Mouse (Mus musculus) kidney, embryonic 14.5 days (tissue): ENCODE results near the gene Hspa5. TPM values are rescaled to one million over a fixed set of nuclear protein-coding genes. Genes with fewer than 3 reads are reported as not detected.
"Not testable (repeated sequence)": the region's sequence is repeated elsewhere in the genome, so short reads cannot be mapped to it uniquely, and the experiment has no call there.

ENCODE experiments used
- ATAC-seq: fragments of 200-750 bp; cut with Nextera tagmentation; 2 replicates; pipeline ENCODE4 v1.8.0; 2017; ENCODE audit warnings: moderate number of reproducible peaks, mild to moderate bottlenecking, moderate TSS enrichment, moderate library complexity; ENCODE audit not compliant: low FRiP score, low TSS enrichment
- H3K27ac ChIP-seq: fragments of 300-500 bp; sonication (generic); 2 replicates; pipeline ENCODE4 v1.5.1; 2014; ENCODE audit warnings: low read depth, mild to moderate bottlenecking, low read length, moderate library complexity, mixed read lengths
- H3K27me3 ChIP-seq: fragments of 300-500 bp; sonication (generic); 2 replicates; pipeline ENCODE4 v1.6.1; 2014; ENCODE audit warnings: mild to moderate bottlenecking, low read length; ENCODE audit not compliant: control insufficient read depth, insufficient read depth
- H3K36me3 ChIP-seq: fragments of 300-500 bp; sonication (generic); 2 replicates; pipeline ENCODE4 v1.6.1; 2014; ENCODE audit warnings: low read length, mixed read lengths; ENCODE audit not compliant: control insufficient read depth, insufficient read depth
- H3K4me1 ChIP-seq: fragments of 300-500 bp; sonication (generic); 2 replicates; pipeline ENCODE4 v1.6.1; 2014; ENCODE audit warnings: low read length, mixed read lengths; ENCODE audit not compliant: control insufficient read depth, insufficient read depth
- H3K4me2 ChIP-seq: fragments of 300-500 bp; sonication (generic); replicated peaks from 2 replicates; pipeline ENCODE4 v1.6.1; 2014; ENCODE audit warnings: low read depth, mild to moderate bottlenecking, low read length
- H3K4me3 ChIP-seq: fragments of 300-500 bp; sonication (generic); 2 replicates; pipeline ENCODE4 v1.5.1; 2014; ENCODE audit warnings: mild to moderate bottlenecking, low read length
- H3K9ac ChIP-seq: fragments of 300-500 bp; sonication (generic); 2 replicates; pipeline ENCODE4 v1.6.1; 2014; ENCODE audit warnings: low read depth, mild to moderate bottlenecking, low read length, moderate library complexity
- H3K9me3 ChIP-seq: fragments of 300-500 bp; sonication (generic); 2 replicates; pipeline ENCODE4 v1.6.1; 2016; ENCODE audit warnings: low read length; ENCODE audit not compliant: control insufficient read depth
- WGBS: fragments of 180-500 bp; shearing (Covaris S2); extraction: QIAGEN DNeasy Blood & Tissue Kit; methylation state at CpG from one replicate; pipeline ENCODE4 v1.1.7; 2014; 5-methylcytosine and 5-hydroxymethylcytosine counted together
- polyA plus RNA-seq: library from polyadenylated mRNA; unstranded; fragments of >200 nt; fragmentation: Nextera tagmentation; extraction: Ambion mirVana; gene quantifications from 2 replicates; pipeline ENCODE4 v1.2.1, GENCODE M21; 2014

Gene Hspa5
- polyA plus RNA-seq, 1 experiment from 2014 or later: 971 TPM

DNA sequence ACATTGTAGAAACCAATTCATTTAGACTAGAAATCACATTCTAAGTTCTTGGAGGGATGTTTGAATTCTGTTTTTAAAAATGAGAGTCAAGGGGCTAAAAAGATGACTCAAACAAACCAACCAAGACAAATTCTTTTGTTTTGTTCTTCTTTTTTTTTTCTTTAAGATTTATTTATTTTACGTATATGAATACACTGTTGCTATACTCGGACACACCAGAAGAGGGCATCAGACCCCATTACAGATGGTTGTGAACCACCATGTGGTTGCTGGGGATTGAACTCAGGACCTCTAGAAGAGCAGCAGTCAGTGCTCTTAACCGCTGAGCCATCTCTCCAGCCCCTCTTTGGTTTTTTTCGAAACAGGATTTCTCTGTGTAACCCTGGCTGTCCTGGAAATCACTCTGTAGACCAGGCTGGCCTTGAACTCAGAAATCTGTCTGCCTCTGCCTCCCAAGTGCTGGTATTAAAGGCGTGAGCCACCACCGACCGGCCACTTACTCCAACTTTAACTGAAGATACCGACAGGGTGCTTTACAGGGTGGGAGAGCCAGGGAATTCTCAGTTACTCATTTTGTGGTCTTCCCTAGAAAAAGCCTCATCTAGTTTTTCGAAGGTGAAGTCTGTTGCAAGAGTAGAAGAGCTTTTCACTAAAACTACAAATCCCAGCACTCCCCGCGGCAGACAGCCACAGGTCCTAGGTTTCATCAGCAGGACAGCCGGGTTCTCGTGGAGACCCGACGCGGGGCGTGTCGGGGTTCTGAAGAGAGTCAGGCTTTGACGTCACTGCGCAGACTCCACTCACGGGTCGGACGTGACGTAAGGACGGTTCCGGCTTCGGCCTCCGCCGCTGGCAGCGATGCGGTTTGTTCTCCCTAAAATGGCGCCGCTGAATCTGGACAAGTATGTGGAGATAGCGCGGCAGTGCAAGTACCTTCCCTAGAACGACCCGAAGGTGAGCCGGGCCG is 30.0 kb downstream of the Hspa5 start:
- Histone ChIP-seq H3K36me3 (peaks cover 20% of the 10 kb centered on the region), H3K9ac (peak overlapping the region; percentile 73), H3K27me3 (no peaks in the 10 kb centered on the region), H3K4me3 (peak overlapping the region; percentile 65), H3K4me1 (peaks cover 13% of the 10 kb centered on the region; the same call in 1 of the 2 replicates), H3K4me2 (peak overlapping the region; percentile 23), H3K9me3 (no peaks in the 10 kb centered on the region), H3K27ac (peak overlapping the region; percentile 78; the same call in 1 of the 2 replicates)
- 5% methylated on average over 39 of the region's 39 CpGs for WGBS
- peak; percentile 95 for ATAC-seq

DNA sequence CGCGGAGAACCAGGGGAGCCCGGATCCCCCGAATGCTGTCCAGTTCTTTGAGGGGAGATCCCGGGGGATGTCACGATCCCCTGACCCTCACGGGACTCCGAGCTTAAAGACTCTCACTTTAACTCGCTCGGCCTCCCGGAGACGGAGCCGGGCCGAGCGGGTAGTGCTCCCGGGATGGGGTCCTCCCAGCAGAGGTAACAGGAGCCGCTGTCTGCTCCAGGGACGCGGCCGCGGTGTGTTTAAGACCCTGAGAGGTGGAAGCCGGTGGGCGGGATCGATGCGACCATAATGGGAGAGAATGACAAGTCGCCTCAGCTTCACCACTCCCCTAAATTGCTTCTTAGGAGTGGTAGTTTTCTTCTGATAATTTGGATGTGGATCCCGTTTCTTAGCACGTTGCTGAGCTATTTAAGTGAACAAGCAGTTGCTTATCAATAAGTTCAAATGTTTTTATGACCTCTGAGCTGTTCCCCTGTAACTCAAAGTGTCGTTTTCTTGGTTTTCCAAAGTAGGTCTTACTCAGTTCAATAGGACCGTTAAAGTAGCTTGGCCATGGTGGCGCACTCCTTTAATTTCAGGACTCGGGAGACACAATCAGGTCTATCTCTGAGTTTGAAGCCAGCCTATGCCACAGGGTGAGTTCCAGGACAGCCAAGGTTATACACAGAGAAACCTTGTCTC is 30.9 kb downstream of the Hspa5 start:
- Histone ChIP-seq H3K4me2 (peak overlapping the region; percentile 61), H3K4me1 (peaks cover 13% of the 10 kb centered on the region; the same call in 1 of the 2 replicates), H3K4me3 (peak overlapping the region; percentile 65), H3K27ac (peak overlapping the region; percentile 78; the same call in 1 of the 2 replicates), H3K36me3 (peaks cover 25% of the 10 kb centered on the region), H3K9ac (peak overlapping the region; percentile 73)
- ATAC-seq: peak; percentile 70
- H3K9me3 ChIP-seq, H3K27me3 ChIP-seq: not testable (repeated sequence)
- WGBS: under 1% methylated on average over 17 of the region's 32 CpGs

DNA sequence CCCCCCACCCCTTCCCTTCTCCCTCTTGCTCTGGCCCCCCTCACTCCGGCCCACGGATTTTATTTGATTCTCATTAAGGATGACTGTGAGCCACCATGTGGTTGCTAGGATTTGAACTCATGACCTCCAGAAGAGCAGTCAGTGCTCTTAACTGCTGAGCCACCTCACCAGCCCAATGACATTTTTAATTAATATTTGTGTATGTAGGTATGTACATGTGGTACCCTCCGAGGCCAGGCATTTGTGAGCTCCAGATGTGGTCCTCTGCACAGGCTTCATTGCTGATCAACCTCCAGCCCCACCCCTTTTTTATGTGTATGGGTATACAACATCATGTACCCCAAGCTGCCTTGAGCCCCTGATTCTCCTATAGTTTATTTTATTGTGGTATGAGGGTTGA is 32.0 kb downstream of the Hspa5 start:
- Histone ChIP-seq H3K9me3 (no peaks in the 10 kb centered on the region), H3K36me3 (peaks cover 32% of the 10 kb centered on the region), H3K4me1 (peaks cover 13% of the 10 kb centered on the region; the same call in 1 of the 2 replicates), H3K9ac (no peak overlapping the region), H3K4me3 (no peak overlapping the region; the same call in 1 of the 2 replicates), H3K4me2 (peak overlapping the region; percentile 61), H3K27me3 (no peaks in the 10 kb centered on the region), H3K27ac (no peak overlapping the region)
- no peak for ATAC-seq
- 76% methylated on average over 3 of the region's 3 CpGs for WGBS

DNA sequence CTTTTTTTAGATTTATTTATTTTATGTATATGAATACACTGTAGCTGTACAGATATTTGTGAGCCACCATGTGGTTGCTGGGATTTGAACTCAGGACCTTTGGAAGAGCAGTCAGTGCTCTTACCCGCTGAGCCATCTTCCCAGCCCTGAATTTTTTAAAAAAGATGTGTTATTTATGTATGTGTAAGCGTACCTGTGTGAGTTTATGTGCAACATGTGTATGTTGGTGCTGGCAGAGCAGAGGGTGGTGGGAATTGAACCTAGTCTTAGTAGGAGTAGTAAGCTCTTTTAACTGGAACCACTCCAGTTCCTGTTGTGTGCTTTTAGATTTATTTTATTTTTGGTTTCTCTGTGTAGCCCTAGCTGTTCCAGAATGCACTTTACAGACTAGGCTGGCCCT is 32.4 kb downstream of the Hspa5 start:
- Histone ChIP-seq H3K4me3 (no peak overlapping the region), H3K9me3 (no peaks in the 10 kb centered on the region), H3K27me3 (no peaks in the 10 kb centered on the region), H3K4me1 (peaks cover 9% of the 10 kb centered on the region; the same call in 1 of the 2 replicates), H3K36me3 (peaks cover 36% of the 10 kb centered on the region), H3K9ac (peak overlapping the region; percentile 28; the same call in 1 of the 2 replicates), H3K27ac (no peak overlapping the region), H3K4me2 (no peak overlapping the region; the same call in 1 of the 2 replicates)
- WGBS: 96% methylated on average over 2 of the region's 2 CpGs
- no peak for ATAC-seq

DNA sequence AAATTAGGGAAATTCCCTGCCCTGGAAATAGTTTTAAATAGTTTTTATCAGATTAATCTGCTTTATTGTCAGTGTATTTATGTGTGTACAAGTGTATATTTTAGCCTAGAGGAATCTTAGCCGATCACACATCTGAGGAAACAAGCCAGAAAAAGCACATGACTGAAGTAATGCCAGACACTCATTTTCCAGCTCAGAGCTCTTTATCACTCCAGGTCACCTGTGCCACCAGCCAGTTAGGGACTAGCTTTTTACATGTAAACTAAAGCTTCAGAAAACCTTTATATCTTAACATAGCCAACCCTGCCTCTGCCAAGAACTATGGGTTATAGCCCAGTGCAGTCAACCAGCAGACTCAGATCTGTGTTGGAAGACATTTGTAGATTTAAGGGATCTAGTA is 33.0 kb downstream of the Hspa5 start:
- H3K27me3 ChIP-seq: no peaks in the 10 kb centered on the region
- H3K36me3 ChIP-seq: peaks cover 39% of the 10 kb centered on the region
- 80% methylated on average over 1 of the region's 1 CpGs for WGBS
- no peak for ATAC-seq
- H3K4me3 ChIP-seq: no peak overlapping the region
- H3K9ac ChIP-seq: no peak overlapping the region
- no peak overlapping the region for H3K4me2 ChIP-seq
- no peaks in the 10 kb centered on the region for H3K9me3 ChIP-seq
- no peak overlapping the region for H3K27ac ChIP-seq
- H3K4me1 ChIP-seq: 0 out of 2 replicates have a peak, but pooled peaks cover 9% of the 10 kb centered on the region

DNA sequence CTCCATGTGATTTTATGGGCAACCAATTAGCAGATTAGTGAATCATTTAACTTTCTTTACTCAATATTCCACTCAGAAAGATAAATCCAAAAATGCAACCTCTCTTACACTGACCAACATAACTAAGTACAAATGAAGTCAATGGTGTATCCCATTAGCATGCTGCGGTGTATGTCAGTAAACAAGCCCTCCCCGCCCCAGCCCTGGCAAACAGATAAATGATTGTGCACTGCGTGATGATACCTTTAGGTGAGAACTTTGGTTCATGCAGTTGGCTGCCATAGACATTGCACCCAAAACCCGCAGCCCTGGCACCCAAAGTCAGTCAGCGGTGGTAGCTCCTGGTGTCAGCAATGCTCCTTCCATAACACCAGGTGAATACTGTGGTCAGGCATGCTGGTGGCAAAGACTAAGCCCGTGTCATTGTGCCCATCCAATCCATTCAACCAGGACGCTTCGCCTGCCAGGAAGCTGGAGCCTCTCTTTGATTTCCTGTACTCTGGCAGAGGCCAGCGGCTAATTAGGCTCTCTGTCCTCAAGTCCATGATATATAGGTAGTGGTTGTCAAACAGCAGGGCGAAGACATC is 33.7 kb downstream of the Hspa5 start:
- Histone ChIP-seq H3K9me3 (no peaks in the 10 kb centered on the region), H3K27me3 (no peaks in the 10 kb centered on the region), H3K9ac (no peak overlapping the region), H3K4me2 (no peak overlapping the region), H3K4me3 (no peak overlapping the region), H3K27ac (no peak overlapping the region), H3K4me1 (0 out of 2 replicates have a peak, but pooled peaks cover 9% of the 10 kb centered on the region), H3K36me3 (peaks cover 45% of the 10 kb centered on the region)
- 79% methylated on average over 10 of the region's 10 CpGs for WGBS
- ATAC-seq: no peak

DNA sequence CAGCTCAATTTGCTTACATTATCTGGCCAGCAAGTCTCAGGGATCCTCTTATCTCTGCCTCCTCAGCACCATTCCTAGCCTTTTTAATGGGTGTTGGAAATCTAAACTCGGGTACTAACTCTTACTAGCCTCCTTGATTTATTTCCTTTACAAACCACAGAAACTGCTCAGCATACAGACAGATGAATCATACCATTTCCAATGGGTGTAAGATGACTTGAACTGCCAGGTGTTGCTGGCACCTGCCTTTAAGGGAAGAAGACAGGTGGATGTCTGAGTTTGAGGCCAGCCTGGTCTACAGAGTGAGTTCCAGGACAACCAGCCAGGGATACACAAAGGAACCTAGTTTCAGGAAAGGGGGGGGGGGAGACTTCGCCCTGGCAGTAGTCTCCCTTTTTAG is 36.3 kb downstream of the Hspa5 start:
- Histone ChIP-seq H3K4me2 (no peak overlapping the region), H3K9ac (no peak overlapping the region), H3K9me3 (no peaks in the 10 kb centered on the region), H3K36me3 (peaks cover 68% of the 10 kb centered on the region), H3K27me3 (no peaks in the 10 kb centered on the region), H3K27ac (no peak overlapping the region), H3K4me1 (0 out of 2 replicates have a peak, but pooled peaks cover 9% of the 10 kb centered on the region), H3K4me3 (no peak overlapping the region)
- 71% methylated on average over 2 of the region's 2 CpGs for WGBS
- ATAC-seq: no peak

DNA sequence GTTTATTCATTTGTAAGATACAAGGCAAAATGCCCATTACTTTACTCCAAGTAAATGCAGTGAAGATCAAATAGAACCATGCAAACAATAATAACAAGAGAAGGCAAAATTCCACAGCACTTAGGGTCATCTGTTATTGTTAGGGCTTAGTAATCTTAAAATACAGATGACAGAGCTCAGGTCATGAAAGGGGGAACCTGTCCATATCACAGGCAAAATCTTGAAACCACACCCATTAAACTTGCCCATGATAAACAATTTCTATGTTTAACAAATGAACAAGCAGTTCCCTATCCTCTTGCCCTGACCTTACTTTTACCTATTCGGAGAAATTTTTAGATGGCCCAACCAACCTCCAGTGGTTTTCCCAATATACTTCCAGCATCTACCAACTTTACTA is 37.8 kb downstream of the Hspa5 start:
- no peak for ATAC-seq
- peaks cover 78% of the 10 kb centered on the region for H3K36me3 ChIP-seq

More for the DNA sequence above, 37.8 kb downstream of the Hspa5 start:
- Histone ChIP-seq H3K9me3 (no peaks in the 10 kb centered on the region), H3K27me3 (no peaks in the 10 kb centered on the region), H3K9ac (no peak overlapping the region), H3K4me3 (no peak overlapping the region), H3K4me1 (no peaks in the 10 kb centered on the region), H3K4me2 (no peak overlapping the region), H3K27ac (no peak overlapping the region)
- 100% methylated on average over 1 of the region's 1 CpGs for WGBS
